Mouse (Mus musculus) myocyte (in vitro differentiated cells): Measurements from ENCODE around the gene Efcab8.

Source experiments
- E2F4 ChIP-seq: IDR thresholded peaks from one replicate; pipeline ENCODE4 v1.6.1; 2011; ENCODE audit warnings: mild to moderate bottlenecking, control low read depth, moderate library complexity; ENCODE audit not compliant: insufficient read depth
- POLR2A ChIP-seq: IDR thresholded peaks from one replicate; pipeline ENCODE4 v1.6.1; 2011; ENCODE audit warnings: low read depth, mild to moderate bottlenecking, control low read depth, moderate library complexity; ENCODE audit not compliant: insufficient read length
- POLR2AphosphoS2 ChIP-seq: IDR thresholded peaks from one replicate; pipeline ENCODE4 v1.6.1; 2011; ENCODE audit warnings: low read depth, control low read depth; ENCODE audit not compliant: insufficient read length
- USF1 ChIP-seq: IDR thresholded peaks from one replicate; pipeline ENCODE4 v1.6.1; 2011; ENCODE audit warnings: low read depth, mild to moderate bottlenecking, control low read depth, moderate library complexity

GRCm38 (mm10) chr2:153874745-153875144 is 95.0 kb downstream of the Efcab8 start, which contains the start of gene Bpifb2:
- TF ChIP-seq USF1 = no peak
- no peak for TF ChIP-seq POLR2A
- TF ChIP-seq POLR2AphosphoS2 = no peak
- no peak for TF ChIP-seq E2F4
